Mouse (Mus musculus): ENCODE measurements around the gene Olfr718-ps1.

DNA sequence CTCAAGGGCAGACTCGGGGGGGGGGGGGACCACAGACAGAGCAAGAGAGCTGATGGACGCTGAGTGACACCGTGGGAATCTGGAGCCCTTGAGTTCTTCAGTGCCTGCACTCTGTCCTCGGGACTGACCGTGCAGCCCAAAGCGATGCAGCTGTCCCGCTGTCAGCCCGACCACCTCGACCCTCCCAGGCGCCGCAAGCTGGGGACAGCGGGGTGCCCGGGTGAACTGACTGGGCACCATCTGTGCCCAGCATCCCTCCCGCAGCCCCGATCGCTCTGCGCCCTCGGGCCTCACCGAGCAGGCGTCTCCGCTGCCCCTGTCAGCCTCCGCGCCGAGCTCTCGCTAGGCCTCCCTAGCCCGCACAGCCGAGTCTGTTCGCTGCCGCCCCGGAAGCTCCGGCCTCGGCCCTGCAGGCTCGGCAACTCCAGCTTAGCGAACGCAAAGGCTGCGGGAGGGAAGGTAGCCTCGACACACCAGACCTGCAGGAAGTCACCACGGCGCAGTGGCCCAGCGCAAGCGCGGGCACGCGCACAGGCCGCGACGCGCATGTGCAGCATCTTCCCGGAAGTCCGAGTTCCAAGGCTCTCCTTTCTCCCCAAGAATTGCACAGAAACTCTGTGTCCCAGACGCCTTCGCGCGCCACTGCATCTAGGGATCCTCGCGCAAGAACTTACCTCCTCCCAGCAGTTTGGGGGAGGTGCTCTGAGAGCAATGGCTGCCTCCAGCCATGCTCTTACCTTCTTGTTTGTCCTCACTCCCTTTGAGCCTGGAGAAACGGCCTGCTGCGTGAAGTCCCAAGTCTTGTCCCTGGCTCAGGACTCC is 33.1 kb upstream of the Olfr718-ps1 start, which contains the start of the genes Rbak and Spdye4b:
- TF ChIP-seq CTCF (IDR thresholded peaks at IDR 0.05; ENCODE audit: borderline replicate concordance, insufficient read depth, low read depth, low read length), result no peak
- TF ChIP-seq POLR2A (IDR thresholded peaks at IDR 0.05; ENCODE audit: borderline replicate concordance, insufficient read depth, low read length), result peak; percentile 84
